ENCODE assay signal across 16 mouse cellular contexts in the genomic region with DNA sequence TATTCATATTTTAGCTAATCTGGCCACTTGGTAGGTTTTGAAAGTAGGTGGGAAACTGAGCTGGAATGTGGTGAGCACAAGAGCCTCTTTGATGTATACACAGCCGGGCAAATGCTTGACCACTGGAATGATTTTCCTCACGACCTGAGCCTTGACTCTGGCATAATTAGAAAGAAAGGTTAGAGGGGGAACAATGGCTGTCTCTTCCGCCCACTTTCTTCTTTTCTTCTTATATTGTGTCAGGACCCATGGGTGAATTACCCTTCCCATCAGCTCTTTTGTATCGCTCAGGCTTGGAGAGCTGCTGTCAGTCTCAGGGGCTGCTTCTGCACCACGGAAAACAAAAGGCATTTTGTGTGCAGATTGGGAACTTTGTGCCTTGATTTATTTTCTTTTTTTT.
DNase-seq lines count a peak whose midpoint lies in the region; ATAC-seq and TF ChIP-seq lines count a peak whose summit lies in the region.
"Had no signal": no experiment of that assay in that cellular context is flagged by ENCODE, and none has a peak within 500 bp of the region (broad histone marks: within the 10 kb centered on the region; RNA-seq: fewer than 3 reads in every experiment).

No protein-coding gene starts in this region.

- 4% methylated on average over 5 of the region's 5 CpGs for WGBS in midbrain, embryonic 13.5 days
- WGBS in midbrain, postnatal 0 days = 30% methylated on average over 5 of the region's 5 CpGs
- 3% methylated on average over 5 of the region's 5 CpGs for WGBS in forebrain, embryonic 15.5 days

- no peak overlapping the region for H3K4me3 ChIP-seq in midbrain, embryonic 13.5 days (replicated peaks)
- no peak overlapping the region for H3K4me3 ChIP-seq in midbrain, postnatal 0 days (ENCODE audit: low read depth, low read length)
- H3K4me3 ChIP-seq in forebrain, embryonic 15.5 days = no peak overlapping the region
- H3K4me3 ChIP-seq: gastrocnemius, adult 2 months; limb, embryonic 12.5 days had no signal

- no peaks in the 10 kb centered on the region for H3K9me3 ChIP-seq in midbrain, embryonic 13.5 days
- H3K9me3 ChIP-seq in midbrain, postnatal 0 days (ENCODE audit: low read length) = no peaks in the 10 kb centered on the region
- no peaks in the 10 kb centered on the region for H3K9me3 ChIP-seq in forebrain, embryonic 15.5 days
- H3K9me3 ChIP-seq: limb, embryonic 12.5 days had no signal

- ATAC-seq in midbrain, embryonic 13.5 days = no peak
- ATAC-seq in midbrain, postnatal 0 days (ENCODE audit: low FRiP score) = no peak
- no peak for ATAC-seq in forebrain, embryonic 15.5 days (replicated peaks)
- no peak for ATAC-seq in inflammation-experienced regulatory T-cells, adult 6 months
- ATAC-seq: CD4-positive, CD25-positive, alpha-beta regulatory T cell, adult 4 months had no signal

- H3K4me1 ChIP-seq in midbrain, embryonic 13.5 days (replicated peaks) = peaks cover 21% of the 10 kb centered on the region
- no peaks in the 10 kb centered on the region for H3K4me1 ChIP-seq in midbrain, postnatal 0 days (ENCODE audit: insufficient read depth, low read length)
- peaks cover 26% of the 10 kb centered on the region for H3K4me1 ChIP-seq in forebrain, embryonic 15.5 days

- no peak for DNase-seq in midbrain, postnatal 0 days (ENCODE audit: low spot score)
- peak; percentile 70 for DNase-seq in embryo, embryonic 11 days
- peak; percentile 67 for DNase-seq in retina, postnatal 1 day
- DNase-seq in right cerebral cortex, adult 18-20 months = no peak
- DNase-seq: adrenal gland, postnatal 25 days; cerebellum, adult 9-10 months; gastrocnemius, adult 2 months; kidney, adult 9 months; lung, postnatal 36 days; right cerebral cortex, postnatal 4 days had no signal

- no peak for TF ChIP-seq CTCF in midbrain, postnatal 0 days (IDR thresholded peaks at IDR 0.05)

- no peak overlapping the region; the same call in 1 of the 2 replicates for H3K4me2 ChIP-seq in midbrain, embryonic 13.5 days (replicated peaks)
- no peak overlapping the region for H3K4me2 ChIP-seq in midbrain, postnatal 0 days (ENCODE audit: low read depth, low read length, poor library complexity, severe bottlenecking)
- no peak overlapping the region for H3K4me2 ChIP-seq in forebrain, embryonic 15.5 days (replicated peaks)
- H3K4me2 ChIP-seq: limb, embryonic 12.5 days had no signal

- H3K27me3 ChIP-seq in midbrain, embryonic 13.5 days = peaks cover 3% of the 10 kb centered on the region; the same call in 1 of the 2 replicates
- H3K27me3 ChIP-seq in midbrain, postnatal 0 days (ENCODE audit: insufficient read depth, low read length) = no peaks in the 10 kb centered on the region
- no peaks in the 10 kb centered on the region for H3K27me3 ChIP-seq in forebrain, embryonic 15.5 days
- H3K27me3 ChIP-seq: limb, embryonic 12.5 days had no signal

- H3K9ac ChIP-seq in midbrain, embryonic 13.5 days (replicated peaks) = no peak overlapping the region
- no peak overlapping the region for H3K9ac ChIP-seq in midbrain, postnatal 0 days (replicated peaks; ENCODE audit: low read length, poor library complexity, severe bottlenecking)
- H3K9ac ChIP-seq in forebrain, embryonic 15.5 days (replicated peaks) = 0 out of 2 replicates have a peak overlapping the region, but pooled peaks have one; percentile 1
- H3K9ac ChIP-seq: limb, embryonic 12.5 days; liver, embryonic 14.5 days had no signal

- 0 out of 2 replicates have a peak overlapping the region, but pooled peaks have one; percentile 9 for H3K27ac ChIP-seq in midbrain, embryonic 13.5 days
- no peak overlapping the region for H3K27ac ChIP-seq in midbrain, postnatal 0 days (ENCODE audit: low read depth, low read length)
- H3K27ac ChIP-seq in forebrain, embryonic 15.5 days (replicated peaks) = peak overlapping the region; percentile 71
- H3K27ac ChIP-seq: gastrocnemius, adult 2 months; limb, embryonic 12.5 days; liver, embryonic 14.5 days had no signal

- H3K36me3 ChIP-seq in midbrain, embryonic 13.5 days = no peaks in the 10 kb centered on the region
- no peaks in the 10 kb centered on the region for H3K36me3 ChIP-seq in midbrain, postnatal 0 days (ENCODE audit: insufficient read depth, low read length)
- no peaks in the 10 kb centered on the region for H3K36me3 ChIP-seq in forebrain, embryonic 15.5 days
- H3K36me3 ChIP-seq: limb, embryonic 12.5 days had no signal

Comparison
In these comparisons a context has a peak if more than half of its experiments do, and no peak if none do; other contexts are left out.
1. DNase-seq: peak in embryo, embryonic 11 days (single experiment) and retina, postnatal 1 day (single experiment); none in midbrain, postnatal 0 days (single experiment) and right cerebral cortex, adult 18-20 months (single experiment).